Mouse (Mus musculus): ENCODE measurements around the gene Vmn2r38.
"Not testable (repeated sequence)": the region's sequence is repeated elsewhere in the genome, so short reads cannot be mapped to it uniquely, and the experiment has no call there.

Gene Vmn2r38

DNA sequence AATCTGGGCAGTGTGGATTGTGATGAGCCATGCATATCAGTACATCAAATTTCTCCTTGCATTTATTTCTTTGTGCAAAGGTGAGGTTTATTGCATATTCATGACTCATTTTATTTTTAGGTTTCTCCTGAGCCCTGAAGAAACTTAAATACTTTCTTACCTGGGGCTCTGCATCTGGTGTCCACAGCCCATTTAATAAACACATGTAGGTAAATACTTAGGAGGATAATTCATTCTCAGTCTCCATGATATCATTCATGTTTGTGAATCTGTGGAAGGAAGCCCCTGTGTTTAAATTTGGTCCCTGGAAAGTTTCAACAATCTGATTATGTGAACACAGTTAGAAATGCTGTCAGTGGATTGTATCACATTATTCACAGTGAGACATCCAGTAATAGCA lies at the start of gene Vmn2r38:
Vmn2r38 (minus strand) TSS at position 101 of the 400 bp plus-strand sequence.
- not testable (repeated sequence) for DNase-seq (ENCODE audit: low read depth, low spot score)

DNA sequence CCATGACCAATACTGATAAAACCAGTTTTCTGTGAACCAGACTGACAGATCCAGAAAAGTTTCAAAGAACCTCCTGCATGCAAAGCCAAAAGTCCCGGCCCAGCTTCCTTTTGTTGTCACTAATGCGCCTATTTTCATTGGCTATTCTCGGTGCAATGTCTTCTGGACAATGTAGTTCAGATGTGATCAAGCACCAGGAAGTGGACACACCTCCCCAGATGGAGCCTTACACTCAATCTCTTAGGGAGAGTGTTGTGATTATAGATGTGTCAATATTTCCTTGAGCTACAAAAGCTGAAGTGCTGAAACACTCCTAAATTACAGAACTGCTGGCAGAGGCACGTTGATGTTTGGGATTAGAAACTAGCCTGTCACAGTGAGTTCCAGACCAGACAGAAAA lies 32.3 kb downstream of the Vmn2r38 start:
- not testable (repeated sequence) for DNase-seq (ENCODE audit: low read depth, low spot score)

DNA sequence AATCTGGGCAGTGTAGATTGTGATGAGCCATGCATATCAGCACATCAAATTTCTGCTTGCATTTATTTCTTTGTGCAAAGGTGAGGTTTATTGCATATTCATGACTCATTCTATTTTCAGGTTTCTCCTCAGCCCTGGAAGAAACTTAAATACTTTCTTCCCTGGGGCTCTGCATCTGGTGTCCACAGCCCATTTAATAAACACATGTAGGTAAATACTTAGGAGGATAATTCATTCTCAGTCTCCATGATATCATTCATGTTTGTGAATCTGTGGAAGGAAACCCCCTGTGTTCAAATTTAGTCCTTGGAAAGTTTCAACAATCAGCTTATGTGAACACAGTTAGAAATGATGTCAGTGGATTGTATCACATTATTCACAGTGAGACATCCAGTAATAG lies 67.0 kb downstream of the Vmn2r38 start, which contains the start of gene Vmn2r39:
Vmn2r39 (minus strand) TSS at position 101 of the 400 bp plus-strand sequence.
- DNase-seq (ENCODE audit: low read depth, low spot score) = not testable (repeated sequence)
